Mouse (Mus musculus): ENCODE results near the gene Cyp26b1.

DNA sequence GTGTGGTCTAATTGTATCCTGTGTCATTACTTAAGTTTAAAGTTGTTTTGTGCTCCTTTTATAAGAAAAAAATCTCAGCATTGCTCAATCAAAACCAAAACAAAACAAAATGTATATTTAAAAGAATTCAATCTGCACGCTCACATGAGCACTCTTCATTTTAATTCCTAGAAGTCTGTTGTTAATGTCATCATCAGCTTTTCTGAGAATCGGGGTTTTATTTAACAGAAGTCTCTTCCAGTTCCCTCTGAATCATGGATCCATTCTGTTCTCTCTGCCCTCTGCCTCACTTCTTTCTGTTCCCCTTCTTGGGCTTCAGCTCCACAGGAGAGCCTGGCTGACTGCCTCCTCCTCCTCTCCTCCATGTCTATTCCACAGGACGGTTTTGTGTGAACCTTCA is 49.3 kb downstream of the Cyp26b1 start:
- TF ChIP-seq TAL1 (IDR thresholded peaks at IDR 0.05; ENCODE audit: low read length) (no peak), GATA1 (IDR thresholded peaks at IDR 0.05; ENCODE audit: low read length) (no peak)
